Mouse (Mus musculus): ENCODE results near the gene Ccl11. TPM values are rescaled to one million over a fixed set of nuclear protein-coding genes. Genes with fewer than 3 reads are reported as not detected.

Gene Ccl11
- polyA plus RNA-seq, 1 experiment from 2014 or later, result 9.7 TPM

GRCm38 (mm10) chr11:82072374-82072773, 14.8 kb downstream of the Ccl11 start:
- Histone ChIP-seq H3K4me3 (ENCODE audit: low read length) (no peak overlapping the region), H3K4me1 (ENCODE audit: control insufficient read depth, insufficient read depth, low read length) (no peaks in the 10 kb centered on the region), H3K36me3 (ENCODE audit: control insufficient read depth, insufficient read depth, low read length) (no peaks in the 10 kb centered on the region), H3K9me3 (ENCODE audit: control insufficient read depth, low read length) (no peaks in the 10 kb centered on the region), H3K9ac (ENCODE audit: low read depth, low read length) (no peak overlapping the region), H3K4me2 (replicated peaks; ENCODE audit: low read depth, low read length) (no peak overlapping the region), H3K27ac (ENCODE audit: low read depth, low read length) (no peak overlapping the region), H3K27me3 (ENCODE audit: control insufficient read depth, insufficient read depth, low read length) (no peaks in the 10 kb centered on the region)
- ATAC-seq (ENCODE audit: low FRiP score, low TSS enrichment), result no peak
- 62% methylated on average over 1 of the region's 1 CpGs for WGBS

- Histone ChIP-seq H3K4me1 (ENCODE audit: control insufficient read depth, insufficient read depth, low read length) (no peaks in the 10 kb centered on the region), H3K36me3 (ENCODE audit: control insufficient read depth, insufficient read depth, low read length) (no peaks in the 10 kb centered on the region), H3K9me3 (ENCODE audit: control insufficient read depth, low read length) (no peaks in the 10 kb centered on the region), H3K9ac (ENCODE audit: low read depth, low read length) (no peak overlapping the region), H3K27ac (ENCODE audit: low read depth, low read length) (no peak overlapping the region), H3K27me3 (ENCODE audit: control insufficient read depth, insufficient read depth, low read length) (no peaks in the 10 kb centered on the region), H3K4me2 (replicated peaks; ENCODE audit: low read depth, low read length) (no peak overlapping the region), H3K4me3 (ENCODE audit: low read length) (no peak overlapping the region)
- no peak for ATAC-seq (ENCODE audit: low FRiP score, low TSS enrichment)
- 65% methylated on average over 3 of the region's 3 CpGs for WGBS
Measured at GRCm38 (mm10) chr11:82072984-82073383, 15.4 kb downstream of the Ccl11 start.

GRCm38 (mm10) chr11:82073686-82074085, 16.1 kb downstream of the Ccl11 start:
- Histone ChIP-seq H3K4me2 (replicated peaks; ENCODE audit: low read depth, low read length) (no peak overlapping the region), H3K4me1 (ENCODE audit: control insufficient read depth, insufficient read depth, low read length) (no peaks in the 10 kb centered on the region), H3K9ac (ENCODE audit: low read depth, low read length) (no peak overlapping the region), H3K9me3 (ENCODE audit: control insufficient read depth, low read length) (no peaks in the 10 kb centered on the region), H3K4me3 (ENCODE audit: low read length) (no peak overlapping the region), H3K27me3 (ENCODE audit: control insufficient read depth, insufficient read depth, low read length) (no peaks in the 10 kb centered on the region), H3K36me3 (ENCODE audit: control insufficient read depth, insufficient read depth, low read length) (no peaks in the 10 kb centered on the region), H3K27ac (ENCODE audit: low read depth, low read length) (no peak overlapping the region)
- WGBS, result 89% methylated on average over 3 of the region's 3 CpGs
- no peak for ATAC-seq (ENCODE audit: low FRiP score, low TSS enrichment)

GRCm38 (mm10) chr11:82077031-82077430, 19.4 kb downstream of the Ccl11 start:
- Histone ChIP-seq H3K4me2 (replicated peaks; ENCODE audit: low read depth, low read length) (no peak overlapping the region), H3K4me3 (ENCODE audit: low read length) (no peak overlapping the region)

GRCm38 (mm10) chr11:82078136-82078730, 20.6 kb downstream of the Ccl11 start:
- Histone ChIP-seq H3K4me3 (ENCODE audit: low read length) (no peak overlapping the region), H3K4me1 (ENCODE audit: control insufficient read depth, insufficient read depth, low read length) (no peaks in the 10 kb centered on the region), H3K27ac (ENCODE audit: low read depth, low read length) (no peak overlapping the region), H3K4me2 (replicated peaks; ENCODE audit: low read depth, low read length) (no peak overlapping the region), H3K27me3 (ENCODE audit: control insufficient read depth, insufficient read depth, low read length) (no peaks in the 10 kb centered on the region), H3K36me3 (ENCODE audit: control insufficient read depth, insufficient read depth, low read length) (no peaks in the 10 kb centered on the region), H3K9ac (ENCODE audit: low read depth, low read length) (no peak overlapping the region), H3K9me3 (ENCODE audit: control insufficient read depth, low read length) (no peaks in the 10 kb centered on the region)
- no peak for ATAC-seq (ENCODE audit: low FRiP score, low TSS enrichment)

More at GRCm38 (mm10) chr11:82077031-82077430, 19.4 kb downstream of the Ccl11 start:
- Histone ChIP-seq H3K9ac (ENCODE audit: low read depth, low read length) (no peak overlapping the region), H3K27me3 (ENCODE audit: control insufficient read depth, insufficient read depth, low read length) (no peaks in the 10 kb centered on the region), H3K36me3 (ENCODE audit: control insufficient read depth, insufficient read depth, low read length) (no peaks in the 10 kb centered on the region), H3K9me3 (ENCODE audit: control insufficient read depth, low read length) (no peaks in the 10 kb centered on the region), H3K27ac (ENCODE audit: low read depth, low read length) (no peak overlapping the region), H3K4me1 (ENCODE audit: control insufficient read depth, insufficient read depth, low read length) (no peaks in the 10 kb centered on the region)
- WGBS, result 80% methylated on average over 3 of the region's 3 CpGs
- no peak for ATAC-seq (ENCODE audit: low FRiP score, low TSS enrichment)

GRCm38 (mm10) chr11:82080865-82081264, 23.2 kb downstream of the Ccl11 start:
- no peaks in the 10 kb centered on the region for H3K27me3 ChIP-seq (ENCODE audit: control insufficient read depth, insufficient read depth, low read length)
- H3K27ac ChIP-seq (ENCODE audit: low read depth, low read length), result no peak overlapping the region
- H3K9me3 ChIP-seq (ENCODE audit: control insufficient read depth, low read length), result no peaks in the 10 kb centered on the region
- no peak overlapping the region for H3K9ac ChIP-seq (ENCODE audit: low read depth, low read length)
- no peaks in the 10 kb centered on the region for H3K36me3 ChIP-seq (ENCODE audit: control insufficient read depth, insufficient read depth, low read length)
- no peak for ATAC-seq (ENCODE audit: low FRiP score, low TSS enrichment)
- H3K4me2 ChIP-seq (replicated peaks; ENCODE audit: low read depth, low read length), result no peak overlapping the region
- H3K4me1 ChIP-seq (ENCODE audit: control insufficient read depth, insufficient read depth, low read length), result no peaks in the 10 kb centered on the region
- WGBS, result 85% methylated on average over 3 of the region's 3 CpGs
- no peak overlapping the region for H3K4me3 ChIP-seq (ENCODE audit: low read length)

GRCm38 (mm10) chr11:82084360-82084759, 26.7 kb downstream of the Ccl11 start:
- no peak overlapping the region for H3K9ac ChIP-seq (ENCODE audit: low read depth, low read length)
- H3K36me3 ChIP-seq (ENCODE audit: control insufficient read depth, insufficient read depth, low read length), result no peaks in the 10 kb centered on the region
- no peaks in the 10 kb centered on the region for H3K9me3 ChIP-seq (ENCODE audit: control insufficient read depth, low read length)
- H3K4me1 ChIP-seq (ENCODE audit: control insufficient read depth, insufficient read depth, low read length), result no peaks in the 10 kb centered on the region
- no peak overlapping the region for H3K27ac ChIP-seq (ENCODE audit: low read depth, low read length)
- 92% methylated on average over 3 of the region's 3 CpGs for WGBS
- H3K4me3 ChIP-seq (ENCODE audit: low read length), result no peak overlapping the region
- no peak overlapping the region for H3K4me2 ChIP-seq (replicated peaks; ENCODE audit: low read depth, low read length)
- no peaks in the 10 kb centered on the region for H3K27me3 ChIP-seq (ENCODE audit: control insufficient read depth, insufficient read depth, low read length)
- no peak for ATAC-seq (ENCODE audit: low FRiP score, low TSS enrichment)

GRCm38 (mm10) chr11:82099511-82100323, 42.1 kb downstream of the Ccl11 start:
- no peak overlapping the region for H3K27ac ChIP-seq (ENCODE audit: low read depth, low read length)
- ATAC-seq (ENCODE audit: low FRiP score, low TSS enrichment), result no peak

GRCm38 (mm10) chr11:82101087-82101486, 43.5 kb downstream of the Ccl11 start:
- Histone ChIP-seq H3K4me2 (replicated peaks; ENCODE audit: low read depth, low read length) (no peak overlapping the region), H3K4me3 (ENCODE audit: low read length) (no peak overlapping the region), H3K4me1 (ENCODE audit: control insufficient read depth, insufficient read depth, low read length) (no peaks in the 10 kb centered on the region), H3K27ac (ENCODE audit: low read depth, low read length) (no peak overlapping the region), H3K9ac (ENCODE audit: low read depth, low read length) (no peak overlapping the region), H3K27me3 (ENCODE audit: control insufficient read depth, insufficient read depth, low read length) (no peaks in the 10 kb centered on the region), H3K36me3 (ENCODE audit: control insufficient read depth, insufficient read depth, low read length) (no peaks in the 10 kb centered on the region), H3K9me3 (ENCODE audit: control insufficient read depth, low read length) (no peaks in the 10 kb centered on the region)
- 73% methylated on average over 4 of the region's 4 CpGs for WGBS
- no peak for ATAC-seq (ENCODE audit: low FRiP score, low TSS enrichment)

More at GRCm38 (mm10) chr11:82099511-82100323, 42.1 kb downstream of the Ccl11 start:
- no peak overlapping the region for H3K9ac ChIP-seq (ENCODE audit: low read depth, low read length)
- WGBS, result 83% methylated on average over 10 of the region's 10 CpGs
- no peak overlapping the region for H3K4me2 ChIP-seq (replicated peaks; ENCODE audit: low read depth, low read length)
- no peak overlapping the region for H3K4me3 ChIP-seq (ENCODE audit: low read length)
- no peaks in the 10 kb centered on the region for H3K27me3 ChIP-seq (ENCODE audit: control insufficient read depth, insufficient read depth, low read length)
- no peaks in the 10 kb centered on the region for H3K9me3 ChIP-seq (ENCODE audit: control insufficient read depth, low read length)
- no peaks in the 10 kb centered on the region for H3K36me3 ChIP-seq (ENCODE audit: control insufficient read depth, insufficient read depth, low read length)
- no peaks in the 10 kb centered on the region for H3K4me1 ChIP-seq (ENCODE audit: control insufficient read depth, insufficient read depth, low read length)

Measured in kidney, embryonic 14.5 days (tissue).